Mouse (Mus musculus): ENCODE data around the gene Tmc8. TPM values are rescaled to one million over a fixed set of nuclear protein-coding genes. Genes with fewer than 3 reads are reported as not detected.
A peak's percentile ranks its signal among the peaks of the same experiment; 100 is the strongest.

The Tmc8 gene
- polyA plus RNA-seq, 1 experiment from 2014 or later: 0.74 TPM

DNA sequence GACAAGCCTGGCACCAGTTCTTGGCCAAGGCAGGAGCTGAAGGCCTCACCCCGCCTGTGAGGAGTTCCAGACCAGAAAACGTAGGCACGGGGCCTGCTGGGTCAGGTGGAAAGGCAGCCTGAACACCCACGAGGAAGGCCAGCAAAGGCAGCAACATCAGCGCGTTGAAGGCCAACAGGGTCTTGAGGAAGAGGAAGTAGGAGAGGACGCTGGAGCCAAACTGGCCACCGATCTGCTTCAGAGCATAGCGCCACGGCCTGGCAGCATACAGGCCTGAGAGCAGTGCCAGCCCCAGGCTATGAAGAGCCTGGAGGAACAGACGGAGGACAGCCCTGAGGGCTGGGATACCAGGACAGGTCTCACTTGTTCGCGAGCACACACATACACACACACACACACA lies 6.3 kb upstream of the Tmc8 start:
- ATAC-seq (ENCODE audit: insufficient number of reproducible peaks, insufficient read depth, low FRiP score, low TSS enrichment, low read depth): no peak
- Histone ChIP-seq H3K27ac (no peak overlapping the region), H3K4me1 (peaks cover 21% of the 10 kb centered on the region), H3K9ac (no peak overlapping the region), H3K36me3 (peaks cover 57% of the 10 kb centered on the region), H3K9me3 (no peaks in the 10 kb centered on the region), H3K4me2 (no peak overlapping the region), H3K27me3 (no peaks in the 10 kb centered on the region), H3K4me3 (no peak overlapping the region)
- 91% methylated on average over 11 of the region's 13 CpGs for WGBS

GRCm38 (mm10) chr11:117776085-117776792 lies 5.6 kb upstream of the Tmc8 start:
- Histone ChIP-seq H3K4me3 (no peak overlapping the region), H3K9ac (no peak overlapping the region), H3K36me3 (peaks cover 53% of the 10 kb centered on the region), H3K9me3 (no peaks in the 10 kb centered on the region), H3K27ac (no peak overlapping the region), H3K4me1 (peaks cover 28% of the 10 kb centered on the region), H3K27me3 (peaks cover 5% of the 10 kb centered on the region), H3K4me2 (no peak overlapping the region)
- 89% methylated on average over 14 of the region's 14 CpGs for WGBS
- no peak for ATAC-seq (ENCODE audit: insufficient number of reproducible peaks, insufficient read depth, low FRiP score, low TSS enrichment, low read depth)

GRCm38 (mm10) chr11:117777111-117777510 lies 4.8 kb upstream of the Tmc8 start:
- Histone ChIP-seq H3K4me2 (no peak overlapping the region), H3K4me3 (no peak overlapping the region), H3K9me3 (no peaks in the 10 kb centered on the region), H3K27ac (no peak overlapping the region), H3K36me3 (peaks cover 47% of the 10 kb centered on the region), H3K27me3 (peaks cover 14% of the 10 kb centered on the region), H3K4me1 (peaks cover 36% of the 10 kb centered on the region), H3K9ac (no peak overlapping the region)
- 78% methylated on average over 5 of the region's 5 CpGs for WGBS
- ATAC-seq (ENCODE audit: insufficient number of reproducible peaks, insufficient read depth, low FRiP score, low TSS enrichment, low read depth): no peak

DNA sequence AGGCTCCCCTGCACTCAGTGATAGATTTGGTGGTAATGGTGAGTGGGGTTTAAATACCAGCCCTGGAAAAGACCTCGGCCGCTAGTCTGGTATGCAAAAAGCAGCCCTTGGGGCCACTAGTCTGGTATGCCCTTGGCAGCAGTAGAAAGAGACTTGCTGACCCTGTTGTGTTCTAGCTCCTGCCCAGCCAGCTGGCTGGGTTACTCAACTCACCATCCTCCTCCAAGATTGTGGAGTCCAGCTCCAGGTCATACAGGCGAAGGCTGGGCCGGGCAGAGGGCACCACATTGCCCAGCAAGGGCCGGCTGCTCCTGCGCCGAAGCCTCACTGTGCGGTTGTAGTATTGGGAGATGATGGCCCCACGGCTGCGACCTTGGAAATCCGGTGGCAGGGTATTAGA lies 3.8 kb upstream of the Tmc8 start:
- WGBS: 93% methylated on average over 11 of the region's 11 CpGs
- H3K4me2 ChIP-seq: no peak overlapping the region
- H3K27me3 ChIP-seq: peaks cover 22% of the 10 kb centered on the region
- ATAC-seq (ENCODE audit: insufficient number of reproducible peaks, insufficient read depth, low FRiP score, low TSS enrichment, low read depth): no peak
- H3K36me3 ChIP-seq: peaks cover 44% of the 10 kb centered on the region
- H3K9me3 ChIP-seq: no peaks in the 10 kb centered on the region
- H3K9ac ChIP-seq: no peak overlapping the region
- no peak overlapping the region for H3K4me3 ChIP-seq
- H3K27ac ChIP-seq: no peak overlapping the region
- H3K4me1 ChIP-seq: peaks cover 43% of the 10 kb centered on the region

- Histone ChIP-seq H3K4me2 (peak overlapping the region; percentile 98), H3K9ac (peak overlapping the region; percentile 73), H3K4me1 (peaks cover 47% of the 10 kb centered on the region), H3K36me3 (peaks cover 35% of the 10 kb centered on the region), H3K27me3 (peaks cover 30% of the 10 kb centered on the region), H3K9me3 (no peaks in the 10 kb centered on the region), H3K4me3 (peak overlapping the region; percentile 59), H3K27ac (peak overlapping the region; percentile 84)
- 48% methylated on average over 12 of the region's 12 CpGs for WGBS
- ATAC-seq (ENCODE audit: insufficient number of reproducible peaks, insufficient read depth, low FRiP score, low TSS enrichment, low read depth): no peak
Observed at GRCm38 (mm10) chr11:117778851-117779433, 2.9 kb upstream of the Tmc8 start.

DNA sequence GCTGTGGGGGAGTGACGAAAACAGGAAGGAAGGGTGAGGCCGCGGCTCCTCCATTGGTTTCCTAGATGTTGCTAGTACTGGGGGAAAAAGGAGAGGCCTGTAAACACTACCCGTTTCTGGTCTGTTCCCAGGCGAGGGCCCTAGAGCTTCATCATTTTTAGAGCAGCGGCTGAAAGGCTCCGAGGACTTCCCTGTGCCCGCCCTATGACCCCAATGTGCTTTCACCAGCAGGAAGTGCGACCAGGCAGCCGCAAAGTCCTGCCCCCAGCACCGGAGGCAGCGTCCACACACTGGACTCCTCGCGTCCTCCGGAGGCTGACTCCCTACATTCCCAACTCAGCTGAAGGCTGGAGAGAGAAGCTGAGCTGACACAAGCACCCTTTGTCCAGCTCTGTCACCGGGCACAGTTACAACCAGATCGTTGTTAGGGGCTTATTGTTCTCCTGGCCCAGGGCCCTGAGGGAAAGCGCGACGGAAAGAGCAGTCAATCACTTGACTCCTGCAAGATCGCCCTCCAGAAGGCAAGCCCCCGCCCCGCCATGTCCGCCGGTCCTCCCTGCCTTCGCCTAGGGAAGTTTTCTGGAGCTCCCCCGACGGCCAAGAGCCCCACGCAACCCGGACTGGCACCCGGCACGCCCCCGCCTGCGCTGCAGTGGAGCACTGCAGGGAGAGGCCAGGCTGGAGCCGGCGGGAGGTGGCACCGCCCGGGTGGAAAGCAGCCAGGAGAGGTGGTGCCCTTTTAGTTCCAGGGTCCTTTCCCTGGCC lies 2.3 kb upstream of the Tmc8 start:
- peaks cover 33% of the 10 kb centered on the region for H3K27me3 ChIP-seq
- H3K4me1 ChIP-seq: peaks cover 47% of the 10 kb centered on the region
- peak overlapping the region; percentile 59 for H3K4me3 ChIP-seq
- no peak for ATAC-seq (ENCODE audit: insufficient number of reproducible peaks, insufficient read depth, low FRiP score, low TSS enrichment, low read depth)
- H3K27ac ChIP-seq: peak overlapping the region; percentile 84
- peaks cover 31% of the 10 kb centered on the region for H3K36me3 ChIP-seq
- H3K9ac ChIP-seq: peak overlapping the region; percentile 73
- whole genome bisulfite sequencing: 3% methylated on average over 38 of the region's 38 CpGs
- H3K4me2 ChIP-seq: peak overlapping the region; percentile 98
- H3K9me3 ChIP-seq: no peaks in the 10 kb centered on the region

DNA sequence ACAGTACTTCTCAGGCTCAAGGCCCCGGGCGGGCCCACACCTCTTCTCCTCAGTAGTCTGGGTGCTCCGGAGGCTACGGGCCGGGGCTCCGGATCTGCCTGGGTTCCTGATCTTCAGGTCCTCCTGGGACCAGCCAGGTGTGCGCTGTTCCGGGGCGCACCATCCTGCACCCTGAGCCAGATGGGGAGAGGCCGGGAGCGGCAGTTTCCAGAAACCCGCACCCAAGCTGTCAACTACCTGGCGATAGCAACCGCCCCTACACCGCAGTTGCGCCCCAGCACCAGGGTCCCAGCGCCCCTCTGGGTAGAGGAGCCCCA lies 1.7 kb upstream of the Tmc8 start:
- Histone ChIP-seq H3K4me3 (peak overlapping the region; percentile 59), H3K9ac (peak overlapping the region; percentile 73), H3K9me3 (no peaks in the 10 kb centered on the region), H3K36me3 (peaks cover 26% of the 10 kb centered on the region), H3K4me2 (peak overlapping the region; percentile 98), H3K27ac (peak overlapping the region; percentile 84), H3K27me3 (peaks cover 33% of the 10 kb centered on the region), H3K4me1 (peaks cover 47% of the 10 kb centered on the region)
- WGBS: under 1% methylated on average over 17 of the region's 17 CpGs
- ATAC-seq (ENCODE audit: insufficient number of reproducible peaks, insufficient read depth, low FRiP score, low TSS enrichment, low read depth): 0 out of 2 replicates have a peak, but pooled peaks have one; percentile 16

- WGBS: 2% methylated on average over 19 of the region's 19 CpGs
Observed at GRCm38 (mm10) chr11:117780582-117781111, 1.2 kb upstream of the Tmc8 start.

GRCm38 (mm10) chr11:117781199-117781821 lies 566 bp upstream of the Tmc8 start:
- Histone ChIP-seq H3K36me3 (peaks cover 16% of the 10 kb centered on the region), H3K9ac (peak overlapping the region; percentile 44; the same call in 1 of the 2 replicates)
- no peak for ATAC-seq (ENCODE audit: insufficient number of reproducible peaks, insufficient read depth, low FRiP score, low TSS enrichment, low read depth)

More at GRCm38 (mm10) chr11:117780582-117781111, 1.2 kb upstream of the Tmc8 start:
- peak overlapping the region; percentile 59 for H3K4me3 ChIP-seq
- peaks cover 33% of the 10 kb centered on the region for H3K27me3 ChIP-seq
- H3K4me2 ChIP-seq: peak overlapping the region; percentile 98
- peaks cover 47% of the 10 kb centered on the region for H3K4me1 ChIP-seq
- H3K9me3 ChIP-seq: no peaks in the 10 kb centered on the region
- peak overlapping the region; percentile 84 for H3K27ac ChIP-seq
- H3K36me3 ChIP-seq: peaks cover 21% of the 10 kb centered on the region
- peak; percentile 84 for ATAC-seq (ENCODE audit: insufficient number of reproducible peaks, insufficient read depth, low FRiP score, low TSS enrichment, low read depth)
- H3K9ac ChIP-seq: peak overlapping the region; percentile 73

DNA sequence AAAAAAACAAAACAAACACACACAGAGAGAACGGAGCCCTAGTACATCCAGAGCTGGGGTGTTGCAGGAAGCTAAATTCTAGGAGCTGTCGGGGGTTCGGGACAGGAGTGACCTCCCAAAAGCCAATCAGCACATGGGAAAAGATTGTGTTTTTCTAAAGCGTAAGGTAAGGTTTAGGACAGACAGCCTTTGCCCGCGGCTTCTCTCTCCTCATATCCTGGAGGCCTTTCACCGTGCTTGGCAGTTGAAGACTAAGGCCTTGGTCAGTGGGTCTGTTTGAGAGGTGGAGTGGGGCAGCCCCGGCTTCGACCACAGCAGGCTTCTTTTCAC lies 794 bp downstream of the Tmc8 start:
- no peak overlapping the region for H3K27ac ChIP-seq
- 44% methylated on average over 9 of the region's 9 CpGs for WGBS
- no peak for ATAC-seq (ENCODE audit: insufficient number of reproducible peaks, insufficient read depth, low FRiP score, low TSS enrichment, low read depth)

More at GRCm38 (mm10) chr11:117781199-117781821, 566 bp upstream of the Tmc8 start:
- WGBS: 15% methylated on average over 18 of the region's 18 CpGs
- peaks cover 33% of the 10 kb centered on the region for H3K27me3 ChIP-seq
- H3K4me3 ChIP-seq: peak overlapping the region; percentile 59
- peaks cover 47% of the 10 kb centered on the region for H3K4me1 ChIP-seq
- peak overlapping the region; percentile 84 for H3K27ac ChIP-seq
- H3K9me3 ChIP-seq: no peaks in the 10 kb centered on the region
- H3K4me2 ChIP-seq: peak overlapping the region; percentile 98

DNA sequence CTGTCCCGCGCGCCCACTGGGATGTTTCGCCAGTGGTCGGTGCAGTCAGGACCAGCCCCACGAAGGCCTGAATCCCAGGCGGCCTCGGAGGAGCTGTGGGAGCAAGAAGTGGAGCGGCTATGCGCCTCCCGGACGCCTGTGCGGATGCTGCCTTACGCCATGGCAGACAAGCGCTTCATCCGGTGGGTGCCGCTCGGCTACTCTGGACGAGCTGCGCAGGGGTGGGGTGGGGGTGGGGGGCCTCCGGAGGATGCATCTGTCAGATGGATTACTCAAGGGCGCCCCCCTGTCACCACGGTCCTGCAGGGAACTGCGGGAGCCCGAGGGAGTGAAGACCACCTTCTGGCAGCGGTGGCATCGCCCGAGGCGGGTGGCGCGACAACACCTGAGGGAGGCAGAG lies 1.2 kb downstream of the Tmc8 start:
- Histone ChIP-seq H3K36me3 (peaks cover 4% of the 10 kb centered on the region; the same call in 1 of the 2 replicates), H3K9me3 (no peaks in the 10 kb centered on the region), H3K4me1 (peaks cover 47% of the 10 kb centered on the region), H3K27me3 (peaks cover 33% of the 10 kb centered on the region), H3K9ac (peak overlapping the region; percentile 59), H3K27ac (no peak overlapping the region), H3K4me3 (peak overlapping the region; percentile 36), H3K4me2 (peak overlapping the region; percentile 98)
- 3% methylated on average over 31 of the region's 31 CpGs for WGBS
- no peak for ATAC-seq (ENCODE audit: insufficient number of reproducible peaks, insufficient read depth, low FRiP score, low TSS enrichment, low read depth)

More for the DNA sequence above, 794 bp downstream of the Tmc8 start:
- peak overlapping the region; percentile 59 for H3K9ac ChIP-seq
- peaks cover 33% of the 10 kb centered on the region for H3K27me3 ChIP-seq
- H3K4me1 ChIP-seq: peaks cover 47% of the 10 kb centered on the region
- peak overlapping the region; percentile 36 for H3K4me3 ChIP-seq
- H3K36me3 ChIP-seq: peaks cover 9% of the 10 kb centered on the region; the same call in 1 of the 2 replicates
- no peaks in the 10 kb centered on the region for H3K9me3 ChIP-seq
- peak overlapping the region; percentile 98 for H3K4me2 ChIP-seq
